Mouse (Mus musculus) C2C12 (cell line): ENCODE data around the gene Casc3.

Experiments
- CEBPB ChIP-seq: IDR thresholded peaks from one replicate; pipeline ENCODE4 v1.6.1; 2011; ENCODE audit warnings: low read depth, mild to moderate bottlenecking, control low read depth, moderate library complexity
- CTCF ChIP-seq: IDR thresholded peaks from one replicate; pipeline ENCODE4 v1.5.1; 2011; ENCODE audit not compliant: control insufficient read depth, insufficient read depth, insufficient read length
- FOSL1 ChIP-seq: IDR thresholded peaks from one replicate; pipeline ENCODE4 v1.8.0; 2011; ENCODE audit warnings: mild to moderate bottlenecking, low read length; ENCODE audit not compliant: poor library complexity, insufficient read depth, severe bottlenecking
- MAX ChIP-seq: IDR thresholded peaks from one replicate; pipeline ENCODE4 v1.6.1; 2011; ENCODE audit warnings: mild to moderate bottlenecking, control low read depth
- MYOD1 ChIP-seq: IDR thresholded peaks from one replicate; pipeline ENCODE4 v1.6.1; 2011; ENCODE audit warnings: low read depth; ENCODE audit not compliant: control insufficient read depth, insufficient read length
- MYOG ChIP-seq: IDR thresholded peaks from one replicate; pipeline ENCODE4 v1.6.1; 2011; ENCODE audit not compliant: control insufficient read depth, insufficient read length; ENCODE audit errors: extremely low read depth
- USF1 ChIP-seq: IDR thresholded peaks from one replicate; pipeline ENCODE4 v1.6.1; 2011; ENCODE audit warnings: low read depth, mild to moderate bottlenecking, control low read depth, moderate library complexity

DNA sequence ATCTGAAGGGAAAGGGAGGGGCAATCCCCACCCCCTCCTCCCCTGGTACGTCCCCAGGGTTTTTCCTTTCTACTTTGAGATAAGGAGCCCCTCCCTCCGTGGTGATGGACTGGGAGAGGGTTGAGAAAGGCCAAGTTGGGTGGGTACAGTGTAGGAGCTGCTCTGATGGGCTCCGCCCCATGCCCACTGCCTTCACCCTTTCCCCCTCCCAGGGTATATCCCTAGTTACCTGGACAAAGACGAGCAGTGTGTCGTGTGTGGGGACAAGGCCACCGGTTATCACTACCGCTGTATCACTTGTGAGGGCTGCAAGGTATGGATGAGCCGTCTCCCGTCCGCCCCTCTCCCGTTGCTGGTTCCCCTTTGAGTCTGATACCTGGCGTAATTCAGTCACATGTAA, 48.0 kb upstream of the Casc3 start:
- no peak for TF ChIP-seq CTCF
- TF ChIP-seq USF1, result no peak
- no peak for TF ChIP-seq CEBPB
- no peak for TF ChIP-seq MYOD1
- TF ChIP-seq MYOG, result no peak
- no peak for TF ChIP-seq FOSL1
- no peak for TF ChIP-seq MAX
